Mouse (Mus musculus) intestine, postnatal 0 days (tissue): Measurements from ENCODE around the gene Cln6. TPM values are rescaled to one million over a fixed set of nuclear protein-coding genes. Genes with fewer than 3 reads are reported as not detected.
A peak's percentile ranks its signal among the peaks of the same experiment; 100 is the strongest.

Experiments
- ATAC-seq: fragments of 200-750 bp; cut with Nextera tagmentation; 2 replicates; pipeline ENCODE4 v1.8.0; 2017; ENCODE audit warnings: mild to moderate bottlenecking, moderate TSS enrichment, moderate library complexity
- H3K27ac ChIP-seq: fragments of 300-500 bp; sonication (generic); 2 replicates; pipeline ENCODE4 v1.5.1; 2014; ENCODE audit warnings: mild to moderate bottlenecking, low read depth, low read length, moderate library complexity
- H3K27me3 ChIP-seq: fragments of 300-500 bp; sonication (generic); replicated peaks from 2 replicates; pipeline ENCODE4 v1.6.1; 2014; ENCODE audit warnings: low read length, mixed read lengths; ENCODE audit not compliant: control insufficient read depth, insufficient read depth
- H3K36me3 ChIP-seq: fragments of 300-500 bp; sonication (generic); 2 replicates; pipeline ENCODE4 v1.6.1; 2014; ENCODE audit warnings: mild to moderate bottlenecking, moderate library complexity; ENCODE audit not compliant: control insufficient read depth, insufficient read depth
- H3K4me1 ChIP-seq: fragments of 300-500 bp; sonication (generic); replicated peaks from 2 replicates; pipeline ENCODE4 v1.6.1; 2014; ENCODE audit warnings: antibody characterized with exemption, low read length, mixed read lengths; ENCODE audit not compliant: control insufficient read depth, insufficient read depth
- H3K4me2 ChIP-seq: fragments of 300-500 bp; sonication (generic); replicated peaks from 2 replicates; pipeline ENCODE4 v1.6.1; 2014; ENCODE audit warnings: low read depth, mild to moderate bottlenecking, moderate library complexity
- H3K4me3 ChIP-seq: fragments of 300-500 bp; sonication (generic); 2 replicates; pipeline ENCODE4 v1.5.1; 2014; ENCODE audit warnings: low read depth, low read length
- H3K9ac ChIP-seq: fragments of 300-500 bp; sonication (generic); 2 replicates; pipeline ENCODE4 v1.6.1; 2014; ENCODE audit warnings: mild to moderate bottlenecking, low read depth, low read length
- H3K9me3 ChIP-seq: fragments of 300-500 bp; sonication (generic); 2 replicates; pipeline ENCODE4 v1.6.1; 2016; ENCODE audit warnings: mixed run types; ENCODE audit not compliant: control insufficient read depth
- CTCF ChIP-seq: sonication (generic); IDR thresholded peaks from 2 replicates; pipeline ENCODE4 v1.5.1; 2016; ENCODE audit warnings: low read depth, mild to moderate bottlenecking, control low read depth, antibody characterized with exemption, moderate library complexity
- WGBS: fragments of 180-500 bp; shearing (Covaris S2); extraction: QIAGEN DNeasy Blood & Tissue Kit; methylation state at CpG from one replicate; pipeline ENCODE4 v1.1.7; 2014; 5-methylcytosine and 5-hydroxymethylcytosine counted together
- polyA plus RNA-seq: library from polyadenylated mRNA; unstranded; fragments of >200 nt; fragmentation: Nextera tagmentation; extraction: Ambion mirVana; gene quantifications from 2 replicates; pipeline ENCODE4 v1.2.1, GENCODE M21; 2015

Gene Cln6
- polyA plus RNA-seq, 1 experiment from 2014 or later: 60.3 TPM

DNA sequence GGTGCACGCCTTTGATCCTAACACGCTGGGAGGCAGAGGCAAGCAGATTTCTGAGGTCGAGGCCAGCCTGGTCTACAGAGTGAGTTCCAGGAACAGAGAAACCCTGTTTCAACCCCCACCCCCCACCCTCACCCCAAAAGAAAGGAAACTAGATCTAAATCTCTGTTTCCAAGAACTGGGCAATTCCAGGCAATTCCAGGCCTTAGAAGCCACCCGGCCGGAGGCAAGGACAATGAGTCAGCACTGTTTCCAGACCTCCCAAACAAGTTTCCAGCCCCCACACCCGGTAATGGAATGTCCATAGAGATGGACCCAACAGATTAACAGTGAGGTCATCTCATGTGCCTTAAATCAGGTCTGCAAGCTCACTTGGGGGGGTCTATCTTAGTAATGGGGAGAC, 8.7 kb upstream of the Cln6 start:
- no peaks in the 10 kb centered on the region for H3K27me3 ChIP-seq
- H3K9me3 ChIP-seq: no peaks in the 10 kb centered on the region
- H3K4me3 ChIP-seq: no peak overlapping the region
- H3K4me2 ChIP-seq: no peak overlapping the region
- peaks cover 2% of the 10 kb centered on the region; the same call in 1 of the 2 replicates for H3K4me1 ChIP-seq
- no peak overlapping the region for H3K27ac ChIP-seq
- no peak for TF ChIP-seq CTCF
- WGBS: 72% methylated on average over 6 of the region's 6 CpGs
- H3K36me3 ChIP-seq: no peaks in the 10 kb centered on the region
- no peak overlapping the region for H3K9ac ChIP-seq
- ATAC-seq: no peak

GRCm38 (mm10) chr9:62834906-62835305, 3.7 kb upstream of the Cln6 start:
- ATAC-seq: no peak
- Histone ChIP-seq H3K4me3 (no peak overlapping the region), H3K27me3 (no peaks in the 10 kb centered on the region), H3K9ac (no peak overlapping the region), H3K4me1 (peaks cover 6% of the 10 kb centered on the region; the same call in 1 of the 2 replicates), H3K27ac (no peak overlapping the region), H3K36me3 (no peaks in the 10 kb centered on the region; the same call in 1 of the 2 replicates), H3K9me3 (no peaks in the 10 kb centered on the region), H3K4me2 (no peak overlapping the region)
- TF ChIP-seq CTCF: no peak
- 51% methylated on average over 5 of the region's 5 CpGs for WGBS

- Histone ChIP-seq H3K36me3 (no peaks in the 10 kb centered on the region; the same call in 1 of the 2 replicates), H3K9ac (no peak overlapping the region), H3K27ac (no peak overlapping the region), H3K4me2 (no peak overlapping the region), H3K4me3 (no peak overlapping the region), H3K9me3 (no peaks in the 10 kb centered on the region), H3K27me3 (no peaks in the 10 kb centered on the region), H3K4me1 (peaks cover 6% of the 10 kb centered on the region; the same call in 1 of the 2 replicates)
- peak; percentile 51 for ATAC-seq
- TF ChIP-seq CTCF: peak; percentile 42
- 34% methylated on average over 4 of the region's 4 CpGs for WGBS
These were observed 2.7 kb upstream of the Cln6 start for GRCm38 (mm10) chr9:62835705-62836446.

DNA sequence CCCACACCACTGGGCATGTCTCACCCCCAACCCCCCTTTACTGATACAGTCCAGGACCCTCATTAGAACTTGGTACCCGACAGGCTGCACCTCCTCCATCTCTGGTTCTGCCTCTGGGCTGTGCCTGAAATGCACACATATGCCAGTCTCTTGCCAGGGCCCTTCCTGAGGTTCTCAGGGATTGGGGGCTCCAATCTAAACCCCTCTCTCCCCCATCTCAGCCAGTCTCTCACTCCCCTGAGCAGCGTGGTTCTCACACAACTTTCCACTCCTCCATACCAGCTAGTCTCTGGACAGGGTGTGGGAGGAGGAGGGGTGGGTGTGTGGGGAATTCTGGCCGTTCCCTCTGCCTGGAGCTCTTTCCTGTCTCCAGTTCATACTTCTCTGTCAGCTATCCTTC, 974 bp upstream of the Cln6 start:
- Histone ChIP-seq H3K27ac (no peak overlapping the region), H3K27me3 (no peaks in the 10 kb centered on the region), H3K9ac (no peak overlapping the region), H3K4me2 (no peak overlapping the region), H3K4me1 (peaks cover 6% of the 10 kb centered on the region; the same call in 1 of the 2 replicates), H3K9me3 (no peaks in the 10 kb centered on the region), H3K36me3 (no peaks in the 10 kb centered on the region; the same call in 1 of the 2 replicates), H3K4me3 (no peak overlapping the region)
- WGBS: 48% methylated on average over 3 of the region's 3 CpGs
- no peak for ATAC-seq
- TF ChIP-seq CTCF: no peak

DNA sequence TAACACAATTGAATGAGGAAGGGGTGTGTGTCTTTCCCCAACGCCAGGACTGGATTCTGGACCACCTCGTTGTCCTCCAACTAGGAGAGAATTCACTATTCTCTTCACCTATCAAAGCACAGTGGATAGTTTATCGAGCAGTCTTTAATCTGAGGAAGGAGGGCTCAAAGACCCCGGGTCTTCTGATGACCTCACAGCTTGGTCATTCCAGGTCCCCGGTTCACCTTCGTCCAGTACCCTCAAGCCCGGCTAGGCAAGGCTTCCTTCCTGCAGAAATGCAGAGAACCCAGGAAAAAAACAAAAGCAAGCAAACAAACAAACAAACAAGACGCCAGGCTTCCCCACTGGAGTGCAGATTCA, 459 bp upstream of the Cln6 start:
- Histone ChIP-seq H3K9ac (peak overlapping the region; percentile 82; the same call in 1 of the 2 replicates), H3K27me3 (no peaks in the 10 kb centered on the region), H3K4me1 (peaks cover 10% of the 10 kb centered on the region; the same call in 1 of the 2 replicates), H3K4me3 (peak overlapping the region; percentile 65), H3K9me3 (no peaks in the 10 kb centered on the region), H3K36me3 (no peaks in the 10 kb centered on the region; the same call in 1 of the 2 replicates), H3K4me2 (peak overlapping the region; percentile 90), H3K27ac (0 out of 2 replicates have a peak overlapping the region, but pooled peaks have one; percentile 79)
- no peak; the same call in 1 of the 2 replicates for ATAC-seq
- no peak for TF ChIP-seq CTCF
- WGBS: 8% methylated on average over 8 of the region's 8 CpGs

DNA sequence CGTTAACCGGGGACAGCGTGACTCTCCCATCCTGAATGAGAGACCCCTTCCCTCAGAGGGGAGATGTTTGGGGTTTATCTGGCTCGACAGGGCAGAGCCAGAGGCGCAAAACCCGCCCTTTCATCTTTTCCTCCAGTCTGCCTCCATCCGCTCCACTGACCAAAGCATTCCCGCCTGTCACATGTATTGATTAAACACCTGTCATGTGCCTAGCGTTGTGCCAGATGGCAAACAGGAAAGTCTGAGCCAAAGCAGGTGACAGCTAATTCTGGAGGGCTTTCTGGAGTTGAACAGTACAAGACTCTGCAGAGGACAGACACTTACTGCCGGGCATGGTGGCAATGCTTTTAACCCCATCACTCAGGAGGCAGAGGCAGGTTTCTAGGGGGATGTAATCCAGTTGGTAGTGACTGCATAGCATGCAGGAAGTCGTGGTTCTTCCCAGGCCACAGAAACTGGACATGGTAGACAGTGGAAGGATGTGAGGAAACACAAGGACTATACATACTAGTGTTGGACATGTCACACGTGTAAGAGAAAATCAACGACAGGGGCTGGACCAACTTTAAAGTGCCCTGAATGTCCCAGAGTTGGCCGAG, 686 bp downstream of the Cln6 start:
- Histone ChIP-seq H3K27ac (peak overlapping the region; percentile 79), H3K9ac (peak overlapping the region; percentile 82), H3K36me3 (no peaks in the 10 kb centered on the region; the same call in 1 of the 2 replicates), H3K27me3 (no peaks in the 10 kb centered on the region), H3K4me2 (peak overlapping the region; percentile 90), H3K9me3 (no peaks in the 10 kb centered on the region), H3K4me1 (peaks cover 11% of the 10 kb centered on the region; the same call in 1 of the 2 replicates), H3K4me3 (peak overlapping the region; percentile 65)
- WGBS: 10% methylated on average over 14 of the region's 14 CpGs
- no peak for TF ChIP-seq CTCF
- no peak for ATAC-seq
